ENCODE assay signal across 8 mouse cellular contexts in genomic region chr16:97995849-97996615, GRCm38 (mm10). TPM values are rescaled to one million over a fixed set of nuclear protein-coding genes. Genes with fewer than 3 reads are reported as not detected.
A peak's percentile ranks its signal among the peaks of the same experiment; 100 is the strongest.
DNase-seq lines count a peak whose midpoint lies in the region; ATAC-seq and TF ChIP-seq lines count a peak whose summit lies in the region.

No protein-coding gene starts in this region.

- H3K36me3 ChIP-seq in forebrain, embryonic 16.5 days (ENCODE audit: control insufficient read depth, insufficient read depth): peaks cover 4% of the 10 kb centered on the region; the same call in 1 of the 2 replicates
- 0 out of 2 replicates have a peak, but pooled peaks cover 7% of the 10 kb centered on the region for H3K36me3 ChIP-seq in intestine, embryonic 15.5 days
- no peaks in the 10 kb centered on the region for H3K36me3 ChIP-seq in lung, embryonic 14.5 days (ENCODE audit: insufficient read depth)
- peaks cover 10% of the 10 kb centered on the region for H3K36me3 ChIP-seq in stomach, embryonic 16.5 days (ENCODE audit: control insufficient read depth, insufficient read depth, low read length)

- peaks cover 7% of the 10 kb centered on the region for H3K9me3 ChIP-seq in forebrain, embryonic 16.5 days (ENCODE audit: control insufficient read depth, low read length)
- H3K9me3 ChIP-seq in intestine, embryonic 15.5 days: 0 out of 2 replicates have a peak, but pooled peaks cover 7% of the 10 kb centered on the region
- H3K9me3 ChIP-seq in lung, embryonic 14.5 days (ENCODE audit: low read depth, low read length): no peaks in the 10 kb centered on the region; the same call in 1 of the 2 replicates
- H3K9me3 ChIP-seq in stomach, embryonic 16.5 days (replicated peaks; ENCODE audit: control insufficient read depth, low read length): peaks cover 3% of the 10 kb centered on the region; the same call in 1 of the 2 replicates

- no peaks in the 10 kb centered on the region for H3K27me3 ChIP-seq in forebrain, embryonic 16.5 days (replicated peaks; ENCODE audit: control insufficient read depth, insufficient read depth, low read length)
- no peaks in the 10 kb centered on the region for H3K27me3 ChIP-seq in intestine, embryonic 15.5 days (replicated peaks)
- H3K27me3 ChIP-seq in lung, embryonic 14.5 days (ENCODE audit: insufficient read depth, low read length): no peaks in the 10 kb centered on the region
- no peaks in the 10 kb centered on the region for H3K27me3 ChIP-seq in stomach, embryonic 16.5 days (ENCODE audit: control insufficient read depth, insufficient read depth, low read length)

- H3K9ac ChIP-seq in forebrain, embryonic 16.5 days (replicated peaks; ENCODE audit: low read depth, low read length): no peak overlapping the region
- peak overlapping the region; percentile 56; the same call in 1 of the 2 replicates for H3K9ac ChIP-seq in intestine, embryonic 15.5 days
- H3K9ac ChIP-seq in lung, embryonic 14.5 days: peak overlapping the region; percentile 55
- peak overlapping the region; percentile 75 for H3K9ac ChIP-seq in stomach, embryonic 16.5 days (ENCODE audit: low read length)

- H3K27ac ChIP-seq in forebrain, embryonic 16.5 days (ENCODE audit: low read length): no peak overlapping the region
- peak overlapping the region; percentile 93 for H3K27ac ChIP-seq in intestine, embryonic 15.5 days
- H3K27ac ChIP-seq in lung, embryonic 14.5 days (ENCODE audit: low read depth): peak overlapping the region; percentile 88
- H3K27ac ChIP-seq in stomach, embryonic 16.5 days (ENCODE audit: low read length): peak overlapping the region; percentile 88

- H3K4me3 ChIP-seq in forebrain, embryonic 16.5 days (replicated peaks; ENCODE audit: low read length): peak overlapping the region; percentile 53
- H3K4me3 ChIP-seq in intestine, embryonic 15.5 days (replicated peaks): peak overlapping the region; percentile 57
- H3K4me3 ChIP-seq in lung, embryonic 14.5 days (ENCODE audit: low read depth, low read length): peak overlapping the region; percentile 51
- H3K4me3 ChIP-seq in stomach, embryonic 16.5 days (replicated peaks; ENCODE audit: low read length): peak overlapping the region; percentile 53

- WGBS in forebrain, embryonic 16.5 days: 7% methylated on average over 1 of the region's 1 CpGs
- WGBS in intestine, embryonic 15.5 days: 19% methylated on average over 1 of the region's 1 CpGs
- 23% methylated on average over 1 of the region's 1 CpGs for WGBS in lung, embryonic 14.5 days
- WGBS in stomach, embryonic 16.5 days: 11% methylated on average over 1 of the region's 1 CpGs

- peak; percentile 11 for DNase-seq in cerebellum, adult 11-12 months
- no peak for DNase-seq in cerebellum, postnatal 25 days
- peak; percentile 14 for DNase-seq in Muller cell, postnatal 12 days (ENCODE audit: inconsistent ontology term)
- DNase-seq in lung, embryonic 14.5 days: peak; percentile 19
- DNase-seq in thymus, adult 18-20 months: no peak

- no peak for ATAC-seq in forebrain, embryonic 16.5 days
- ATAC-seq in intestine, embryonic 15.5 days: peak; percentile 23
- ATAC-seq in lung, embryonic 14.5 days (ENCODE audit: insufficient read depth): no peak
- no peak for ATAC-seq in stomach, embryonic 16.5 days (ENCODE audit: insufficient read depth, low FRiP score)

- H3K4me2 ChIP-seq in forebrain, embryonic 16.5 days (ENCODE audit: low read length): peak overlapping the region; percentile 81
- H3K4me2 ChIP-seq in intestine, embryonic 15.5 days (replicated peaks): peak overlapping the region; percentile 70
- H3K4me2 ChIP-seq in lung, embryonic 14.5 days: peak overlapping the region; percentile 74
- peak overlapping the region; percentile 69 for H3K4me2 ChIP-seq in stomach, embryonic 16.5 days (ENCODE audit: low read depth, low read length)

- no peak for TF ChIP-seq CTCF in lung, embryonic 14.5 days (IDR thresholded peaks at IDR 0.05; ENCODE audit: low read depth)

- H3K4me1 ChIP-seq in forebrain, embryonic 16.5 days (replicated peaks; ENCODE audit: control insufficient read depth, insufficient read depth, low read length): peaks cover 12% of the 10 kb centered on the region
- H3K4me1 ChIP-seq in intestine, embryonic 15.5 days (replicated peaks): peaks cover 6% of the 10 kb centered on the region; the same call in 1 of the 2 replicates
- H3K4me1 ChIP-seq in lung, embryonic 14.5 days (ENCODE audit: insufficient read depth): no peaks in the 10 kb centered on the region; the same call in 1 of the 2 replicates
- H3K4me1 ChIP-seq in stomach, embryonic 16.5 days (ENCODE audit: control insufficient read depth, insufficient read depth, low read length): peaks cover 15% of the 10 kb centered on the region

RNA-seq across cellular contexts. Expression of gene B230307C23Rik, which starts 1.1 kb away (rescaled TPM):
- 21.3 and 23.8 TPM in 2 replicates for polyA plus RNA-seq in forebrain, embryonic 16.5 days (2015; fragmentation: Nextera tagmentation; extraction: Ambion mirVana)
- polyA plus RNA-seq in intestine, embryonic 15.5 days (2015; fragmentation: Nextera tagmentation; extraction: Ambion mirVana): 28.7 and 29.7 TPM in 2 replicates
- polyA plus RNA-seq in lung, embryonic 14.5 days (2014; fragmentation: Nextera tagmentation; extraction: Ambion mirVana): 23.3 and 28.3 TPM in 2 replicates
- 25.5 and 31.2 TPM in 2 replicates for polyA plus RNA-seq in stomach, embryonic 16.5 days (2015; fragmentation: Nextera tagmentation; extraction: Ambion mirVana)

RNA-seq across cellular contexts. Expression of gene Zbtb21, which starts 33.6 kb away (rescaled TPM):
- polyA plus RNA-seq in forebrain, embryonic 16.5 days (2015; fragmentation: Nextera tagmentation; extraction: Ambion mirVana): 13.0 and 13.7 TPM in 2 replicates
- polyA plus RNA-seq in intestine, embryonic 15.5 days (2015; fragmentation: Nextera tagmentation; extraction: Ambion mirVana): 11.7 and 12.4 TPM in 2 replicates
- 13.2 and 14.0 TPM in 2 replicates for polyA plus RNA-seq in lung, embryonic 14.5 days (2014; fragmentation: Nextera tagmentation; extraction: Ambion mirVana)
- 13.0 and 13.2 TPM in 2 replicates for polyA plus RNA-seq in stomach, embryonic 16.5 days (2015; fragmentation: Nextera tagmentation; extraction: Ambion mirVana)

RNA-seq across cellular contexts. Expression of gene C2cd2, which starts 33.6 kb away (rescaled TPM):
- 11.2 and 12.7 TPM in 2 replicates for polyA plus RNA-seq in forebrain, embryonic 16.5 days (2015; fragmentation: Nextera tagmentation; extraction: Ambion mirVana)
- 15.1 and 15.8 TPM in 2 replicates for polyA plus RNA-seq in intestine, embryonic 15.5 days (2015; fragmentation: Nextera tagmentation; extraction: Ambion mirVana)
- polyA plus RNA-seq in lung, embryonic 14.5 days (2014; fragmentation: Nextera tagmentation; extraction: Ambion mirVana): 22.7 and 24.1 TPM in 2 replicates
- polyA plus RNA-seq in stomach, embryonic 16.5 days (2015; fragmentation: Nextera tagmentation; extraction: Ambion mirVana): 13.4 and 13.9 TPM in 2 replicates

Comparison
In these comparisons a context has a peak if more than half of its experiments do, and no peak if none do; other contexts are left out.
1. DNase-seq: peak in cerebellum, adult 11-12 months (single experiment), Muller cell, postnatal 12 days (single experiment) and lung, embryonic 14.5 days (single experiment); none in cerebellum, postnatal 25 days (0 of 2) and thymus, adult 18-20 months (0 of 2).
2. Peak in every context shown above with its lines, with median percentiles within 50 percentile points of each other: H3K4me2 ChIP-seq and H3K4me3 ChIP-seq.